Mouse (Mus musculus): ENCODE data around the gene Slfn1. TPM values are rescaled to one million over a fixed set of nuclear protein-coding genes. Genes with fewer than 3 reads are reported as not detected.
"Not testable (repeated sequence)": the region's sequence is repeated elsewhere in the genome, so short reads cannot be mapped to it uniquely, and the experiment has no call there.

Gene Slfn1
- polyA plus RNA-seq, 1 experiment from 2014 or later: 0.12 TPM

- Histone ChIP-seq H3K4me1 (no peaks in the 10 kb centered on the region), H3K9me3 (no peaks in the 10 kb centered on the region), H3K36me3 (no peaks in the 10 kb centered on the region), H3K27me3 (no peaks in the 10 kb centered on the region), H3K27ac (no peak overlapping the region), H3K4me2 (replicated peaks) (no peak overlapping the region), H3K4me3 (no peak overlapping the region), H3K9ac (no peak overlapping the region)
- WGBS: 56% methylated on average over 3 of the region's 3 CpGs
- ATAC-seq (ENCODE audit: insufficient number of reproducible peaks, insufficient read depth, low FRiP score, low TSS enrichment): no peak
Measured at GRCm38 (mm10) chr11:83118056-83118455, 1.4 kb downstream of the Slfn1 start.

DNA sequence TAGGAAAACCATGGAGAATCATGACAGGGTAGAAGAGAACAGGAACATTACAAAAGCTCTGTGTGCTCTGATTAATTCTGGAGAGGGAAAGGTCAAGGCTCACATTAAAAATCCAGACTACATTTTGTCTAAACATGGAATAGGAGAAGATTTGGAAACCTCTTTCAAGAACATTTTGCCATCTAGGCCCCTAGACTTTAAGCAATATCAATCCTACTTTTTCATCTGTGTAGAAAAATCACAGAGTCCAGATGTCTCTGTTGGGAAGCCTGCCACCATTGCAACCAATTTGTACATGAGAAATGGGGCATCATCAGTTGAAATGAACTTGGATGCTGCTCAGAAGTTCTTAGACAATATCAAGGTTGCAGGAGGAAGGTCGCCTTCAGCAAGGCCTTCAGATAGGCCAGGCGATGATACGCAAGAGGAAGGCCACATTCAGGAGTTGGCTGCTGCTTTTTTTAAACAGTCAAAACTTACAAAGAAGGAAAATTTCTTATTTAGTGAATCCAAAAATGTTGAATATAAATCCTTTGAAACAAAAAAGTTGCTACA is 4.6 kb downstream of the Slfn1 start:
- Histone ChIP-seq H3K4me2 (replicated peaks) (no peak overlapping the region), H3K27ac (no peak overlapping the region), H3K9me3 (no peaks in the 10 kb centered on the region), H3K9ac (no peak overlapping the region), H3K4me3 (no peak overlapping the region), H3K27me3 (no peaks in the 10 kb centered on the region), H3K36me3 (no peaks in the 10 kb centered on the region), H3K4me1 (no peaks in the 10 kb centered on the region)
- 94% methylated on average over 3 of the region's 3 CpGs for WGBS
- ATAC-seq (ENCODE audit: insufficient number of reproducible peaks, insufficient read depth, low FRiP score, low TSS enrichment): no peak

- ATAC-seq (ENCODE audit: insufficient number of reproducible peaks, insufficient read depth, low FRiP score, low TSS enrichment): no peak
- no peak overlapping the region for H3K4me3 ChIP-seq
- no peak overlapping the region for H3K27ac ChIP-seq
- no peak overlapping the region for H3K9ac ChIP-seq
- H3K9me3 ChIP-seq: no peaks in the 10 kb centered on the region
- H3K27me3 ChIP-seq: no peaks in the 10 kb centered on the region
- 73% methylated on average over 4 of the region's 4 CpGs for WGBS
- no peaks in the 10 kb centered on the region for H3K4me1 ChIP-seq
- no peak overlapping the region for H3K4me2 ChIP-seq (replicated peaks)
- no peaks in the 10 kb centered on the region for H3K36me3 ChIP-seq
Measured at GRCm38 (mm10) chr11:83123198-83123597, 6.5 kb downstream of the Slfn1 start.

DNA sequence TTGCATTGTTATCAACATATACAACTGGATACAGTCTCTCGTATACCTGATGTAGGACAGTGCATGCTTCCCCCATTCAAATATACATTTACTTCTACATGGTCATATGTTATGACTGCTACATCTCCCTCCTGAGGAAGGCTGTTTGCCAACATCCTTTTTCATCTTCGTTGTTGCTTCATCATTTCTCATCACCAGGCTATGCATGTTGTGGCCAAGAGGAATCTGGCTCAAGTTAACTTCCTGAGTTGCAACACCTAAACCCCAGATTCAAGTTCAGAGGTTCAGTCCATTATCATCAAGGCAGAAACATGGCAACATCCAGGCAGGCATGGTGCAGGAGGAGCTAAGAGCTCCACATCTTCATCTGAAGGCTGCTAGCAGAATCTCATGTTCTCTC is 8.3 kb downstream of the Slfn1 start:
- no peak overlapping the region for H3K27ac ChIP-seq
- no peaks in the 10 kb centered on the region for H3K4me1 ChIP-seq
- no peak overlapping the region for H3K4me2 ChIP-seq (replicated peaks)
- H3K27me3 ChIP-seq: no peaks in the 10 kb centered on the region
- 82% methylated on average over 2 of the region's 2 CpGs for WGBS
- H3K9ac ChIP-seq: no peak overlapping the region
- no peak for ATAC-seq (ENCODE audit: insufficient number of reproducible peaks, insufficient read depth, low FRiP score, low TSS enrichment)
- H3K9me3 ChIP-seq: no peaks in the 10 kb centered on the region
- H3K4me3 ChIP-seq: no peak overlapping the region
- no peaks in the 10 kb centered on the region for H3K36me3 ChIP-seq

- H3K9ac ChIP-seq; H3K4me2 ChIP-seq (replicated peaks); H3K4me3 ChIP-seq; H3K27ac ChIP-seq; H3K4me1 ChIP-seq; H3K27me3 ChIP-seq; H3K9me3 ChIP-seq; ATAC-seq (ENCODE audit: insufficient number of reproducible peaks, insufficient read depth, low FRiP score, low TSS enrichment); H3K36me3 ChIP-seq: not testable (repeated sequence)
- WGBS: 80% methylated on average over 1 of the region's 1 CpGs
Measured at GRCm38 (mm10) chr11:83125633-83126032, 9.0 kb downstream of the Slfn1 start.

- 100% methylated on average over 1 of the region's 2 CpGs for WGBS
- not testable (repeated sequence) for H3K4me2 ChIP-seq (replicated peaks); ATAC-seq (ENCODE audit: insufficient number of reproducible peaks, insufficient read depth, low FRiP score, low TSS enrichment)
Measured at GRCm38 (mm10) chr11:83137253-83137652, 20.6 kb downstream of the Slfn1 start.

GRCm38 (mm10) chr11:83148939-83149338 is 32.3 kb downstream of the Slfn1 start:
- H3K4me2 ChIP-seq (replicated peaks); H3K27me3 ChIP-seq; H3K4me3 ChIP-seq; H3K27ac ChIP-seq; H3K4me1 ChIP-seq; H3K9ac ChIP-seq; H3K9me3 ChIP-seq; H3K36me3 ChIP-seq; ATAC-seq (ENCODE audit: insufficient number of reproducible peaks, insufficient read depth, low FRiP score, low TSS enrichment): not testable (repeated sequence)
- no CpG with 5 or more reads among the region's 1 CpGs for WGBS

More at GRCm38 (mm10) chr11:83137253-83137652, 20.6 kb downstream of the Slfn1 start:
- not testable (repeated sequence) for H3K4me3 ChIP-seq, H3K9ac ChIP-seq, H3K27ac ChIP-seq, H3K4me1 ChIP-seq, H3K36me3 ChIP-seq, H3K27me3 ChIP-seq, H3K9me3 ChIP-seq

Other genes starting within 250 kb of the Slfn1 start
- 12.7 and 12.8 TPM in 2 replicates for gene Rffl, start 245.6 kb upstream of the Slfn1 start, polyA plus RNA-seq (2016; fragmentation: Nextera tagmentation; extraction: Ambion mirVana)
- 11.0 and 11.3 TPM in 2 replicates for gene Rad51d, start 226.2 kb upstream of the Slfn1 start, polyA plus RNA-seq (2016; fragmentation: Nextera tagmentation; extraction: Ambion mirVana)
- 0.19 and 0.31 TPM in 2 replicates for gene Fndc8, start 224.7 kb upstream of the Slfn1 start, polyA plus RNA-seq (2016; fragmentation: Nextera tagmentation; extraction: Ambion mirVana)
- gene Nle1, start 208.4 kb upstream of the Slfn1 start, polyA plus RNA-seq (2016; fragmentation: Nextera tagmentation; extraction: Ambion mirVana): 39.0 and 42.5 TPM in 2 replicates
- gene Unc45b, start 206.3 kb upstream of the Slfn1 start, polyA plus RNA-seq (2016; fragmentation: Nextera tagmentation; extraction: Ambion mirVana): 8.2 and 8.6 TPM in 2 replicates
- gene Slfn5, start 165.5 kb upstream of the Slfn1 start, polyA plus RNA-seq (2016; fragmentation: Nextera tagmentation; extraction: Ambion mirVana): 1.2 and 1.3 TPM in 2 replicates
- 18.1 and 19.2 TPM in 2 replicates for gene Slfn9, start 125.0 kb upstream of the Slfn1 start, polyA plus RNA-seq (2016; fragmentation: Nextera tagmentation; extraction: Ambion mirVana)
- 0.20 and 0.64 TPM in 2 replicates for gene Slfn8, start 96.0 kb upstream of the Slfn1 start, polyA plus RNA-seq (2016; fragmentation: Nextera tagmentation; extraction: Ambion mirVana)
- 1.6 and 1.7 TPM in 2 replicates for gene Slfn2, start 51.7 kb upstream of the Slfn1 start, polyA plus RNA-seq (2016; fragmentation: Nextera tagmentation; extraction: Ambion mirVana)
- not detected in 2 replicates for gene Slfn4, start 58.3 kb downstream of the Slfn1 start, polyA plus RNA-seq (2016; fragmentation: Nextera tagmentation; extraction: Ambion mirVana)
- 1.8 and 2.4 TPM in 2 replicates for gene Slfn3, start 74.5 kb downstream of the Slfn1 start, polyA plus RNA-seq (2016; fragmentation: Nextera tagmentation; extraction: Ambion mirVana)
- gene Slfn14, start 169.9 kb downstream of the Slfn1 start, polyA plus RNA-seq (2016; fragmentation: Nextera tagmentation; extraction: Ambion mirVana): 0.73 and 0.88 TPM in 2 replicates
- 65.7 and 67.9 TPM in 2 replicates for gene Ap2b1, start 182.2 kb downstream of the Slfn1 start, polyA plus RNA-seq (2016; fragmentation: Nextera tagmentation; extraction: Ambion mirVana)
- gene Pex12, start 185.7 kb downstream of the Slfn1 start, polyA plus RNA-seq (2016; fragmentation: Nextera tagmentation; extraction: Ambion mirVana): 14.9 and 15.5 TPM in 2 replicates